Mouse (Mus musculus) thymus, adult 2 months (tissue): ENCODE data around the gene Upf1.

ENCODE experiments used
- CTCF ChIP-seq: fragments of 200-500 bp; IDR thresholded peaks from 2 replicates; pipeline ENCODE4 v1.5.1; 2012; ENCODE audit warnings: mild to moderate bottlenecking, control low read depth, low read length, moderate library complexity, borderline replicate concordance; ENCODE audit not compliant: control insufficient read depth, poor library complexity, insufficient read depth; ENCODE audit errors: extremely low read depth
- POLR2A ChIP-seq: fragments of 200-500 bp; IDR thresholded peaks from 2 replicates; pipeline ENCODE4 v1.6.1; 2012; ENCODE audit warnings: mild to moderate bottlenecking, low read length, control low read depth, moderate library complexity; ENCODE audit not compliant: control insufficient read depth, poor library complexity, insufficient read depth; ENCODE audit errors: extremely low read depth

- TF ChIP-seq CTCF (no peak), POLR2A (no peak)
Observed at GRCm38 (mm10) chr8:70332070-70332877, 20.8 kb downstream of the Upf1 start.
